Mouse (Mus musculus) embryonic fibroblast, embryonic 13.5 days (primary cell): ENCODE data around the gene Rabgap1l. TPM values are rescaled to one million over a fixed set of nuclear protein-coding genes. Genes with fewer than 3 reads are reported as not detected.

ENCODE experiments used
- H3K27ac ChIP-seq: 2 replicates; pipeline ENCODE4 v1.5.1; 2012; ENCODE audit warnings: low read length, control low read depth, inconsistent platforms; ENCODE audit not compliant: insufficient read depth
- H3K4me1 ChIP-seq: 2 replicates; pipeline ENCODE4 v1.6.1; 2011; ENCODE audit warnings: low read length; ENCODE audit not compliant: control insufficient read depth, insufficient read depth
- H3K4me3 ChIP-seq: 2 replicates; pipeline ENCODE4 v1.5.1; 2011; ENCODE audit warnings: mild to moderate bottlenecking, control low read depth, low read length; ENCODE audit not compliant: insufficient read depth
- CTCF ChIP-seq: IDR thresholded peaks from 2 replicates; pipeline ENCODE4 v1.5.1; 2011; ENCODE audit warnings: mild to moderate bottlenecking, control low read depth, low read length, moderate library complexity, borderline replicate concordance; ENCODE audit not compliant: insufficient read depth
- POLR2A ChIP-seq: IDR thresholded peaks from 2 replicates; pipeline ENCODE4 v1.6.1; 2011; ENCODE audit warnings: low read depth, mild to moderate bottlenecking, control low read depth, low read length, moderate library complexity
- polyA plus RNA-seq: library from polyadenylated mRNA; stranded (reverse); fragments of >200 nt; gene quantifications from 2 replicates; pipeline ENCODE4 v1.2.4, GENCODE M21; 2011; ENCODE audit warnings: low read depth; ENCODE audit not compliant: missing spikeins, insufficient read length

The Rabgap1l gene
- polyA plus RNA-seq, 1 experiment, result 43.2 TPM

DNA sequence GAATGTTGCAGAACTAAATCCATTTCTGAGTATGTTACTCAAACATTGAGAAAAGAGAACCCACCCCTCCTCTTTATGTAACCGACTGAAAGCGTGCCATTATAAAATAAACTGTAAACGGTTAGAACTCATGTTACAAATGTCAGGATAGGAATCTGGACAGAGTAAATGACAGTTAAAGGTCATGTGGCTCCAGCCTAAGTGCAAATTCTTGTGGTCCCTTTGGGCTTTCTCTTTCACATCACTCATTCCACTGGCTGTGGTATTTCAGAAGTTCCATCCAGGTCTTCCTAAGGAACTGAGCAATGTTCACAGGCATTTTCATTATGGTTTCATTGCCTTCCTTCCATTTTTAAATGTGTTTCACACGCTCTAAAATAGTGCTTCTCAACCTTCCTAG, 530.6 kb downstream of the Rabgap1l start:
- H3K27ac ChIP-seq, result peak overlapping the region; percentile 60
- TF ChIP-seq CTCF, result no peak
- no peak for TF ChIP-seq POLR2A
- peaks cover 15% of the 10 kb centered on the region for H3K4me1 ChIP-seq
- no peak overlapping the region for H3K4me3 ChIP-seq

- TF ChIP-seq POLR2A (no peak), CTCF (no peak)
- H3K27ac ChIP-seq, result peak overlapping the region; percentile 87
- H3K4me1 ChIP-seq, result peaks cover 15% of the 10 kb centered on the region
- no peak overlapping the region for H3K4me3 ChIP-seq
Measured at GRCm38 (mm10) chr1:160261849-160262248, 531.2 kb downstream of the Rabgap1l start.

DNA sequence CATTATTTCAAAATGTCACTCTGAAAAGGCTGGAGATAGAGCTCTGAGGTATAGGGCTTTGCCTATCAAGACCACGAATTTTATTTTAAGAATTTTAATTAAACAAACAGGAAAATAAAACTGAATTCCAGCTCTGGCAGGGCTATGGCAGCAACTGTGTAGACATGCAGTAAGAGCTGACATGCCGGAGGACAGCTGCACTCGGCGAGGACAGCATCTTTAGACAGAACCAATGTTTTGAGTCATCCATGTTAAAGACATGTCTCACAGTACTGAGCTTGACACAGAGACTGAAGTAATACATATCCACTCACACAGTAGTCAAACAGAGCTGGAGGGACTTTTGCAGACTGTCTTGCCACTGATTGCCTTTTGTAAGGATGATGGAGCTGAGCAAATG, 532.4 kb downstream of the Rabgap1l start:
- Histone ChIP-seq H3K4me3 (no peak overlapping the region), H3K27ac (no peak overlapping the region), H3K4me1 (peaks cover 15% of the 10 kb centered on the region)
- TF ChIP-seq CTCF (no peak), POLR2A (no peak)

- no peak overlapping the region for H3K4me3 ChIP-seq
Measured at GRCm38 (mm10) chr1:160259884-160260283, 533.1 kb downstream of the Rabgap1l start.

GRCm38 (mm10) chr1:160253108-160253507, 539.9 kb downstream of the Rabgap1l start:
- Histone ChIP-seq H3K4me1 (no peaks in the 10 kb centered on the region), H3K4me3 (no peak overlapping the region), H3K27ac (no peak overlapping the region)
- TF ChIP-seq POLR2A (no peak), CTCF (no peak)

More at GRCm38 (mm10) chr1:160259884-160260283, 533.1 kb downstream of the Rabgap1l start:
- TF ChIP-seq CTCF (no peak), POLR2A (no peak)
- Histone ChIP-seq H3K27ac (no peak overlapping the region), H3K4me1 (peaks cover 15% of the 10 kb centered on the region)

DNA sequence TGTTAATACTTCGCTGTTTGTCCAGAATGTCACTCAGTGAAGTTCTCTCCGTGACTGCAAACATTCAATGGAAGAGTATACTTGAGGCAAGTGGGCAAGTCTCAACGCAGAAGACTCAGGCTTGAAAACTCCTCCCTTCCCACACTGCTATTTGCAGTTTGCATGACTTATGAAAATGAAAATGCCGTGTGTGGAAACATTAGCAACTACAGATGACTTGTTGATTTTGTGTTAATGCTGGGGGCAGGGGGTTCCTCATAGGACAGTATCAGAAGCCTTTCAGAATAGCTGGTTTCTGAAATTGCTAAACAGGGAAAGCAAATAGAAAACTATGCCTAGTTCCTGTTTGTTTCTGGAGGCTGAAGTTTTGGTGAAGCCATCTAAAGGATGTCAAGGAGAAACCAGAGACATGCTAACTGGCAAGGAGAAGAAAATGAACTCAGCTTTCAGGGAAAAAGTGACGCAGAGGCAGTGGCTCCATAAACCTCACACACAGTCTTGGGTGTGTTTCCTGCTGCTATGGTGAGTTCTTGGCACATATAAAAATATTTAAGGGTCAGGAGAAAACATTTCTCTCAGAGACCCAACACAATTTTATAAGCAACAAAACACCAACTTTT, 541.5 kb downstream of the Rabgap1l start:
- no peak overlapping the region for H3K4me3 ChIP-seq

DNA sequence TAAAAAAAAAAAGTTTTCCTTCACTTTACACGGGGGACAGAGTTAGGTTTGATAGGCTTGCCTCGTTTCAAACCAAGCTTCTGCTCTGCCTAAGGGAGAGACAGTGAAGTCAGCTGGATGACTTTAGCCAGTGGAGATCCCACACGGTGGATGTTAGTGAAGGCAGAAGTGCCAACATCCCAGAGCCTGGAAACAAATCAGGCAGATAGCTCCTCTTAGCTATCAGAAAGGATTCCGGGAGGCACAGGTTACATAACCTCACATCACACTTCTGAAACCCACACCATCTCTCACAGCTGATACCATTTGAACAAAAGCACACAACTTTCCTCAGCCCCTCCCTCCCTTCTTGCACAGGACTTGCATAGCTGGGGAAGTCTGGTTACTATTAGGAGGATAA, 542.2 kb downstream of the Rabgap1l start:
- Histone ChIP-seq H3K4me1 (no peaks in the 10 kb centered on the region), H3K4me3 (no peak overlapping the region), H3K27ac (no peak overlapping the region)
- TF ChIP-seq CTCF, result no peak
- no peak for TF ChIP-seq POLR2A

More for the DNA sequence above, 541.5 kb downstream of the Rabgap1l start:
- Histone ChIP-seq H3K27ac (peak overlapping the region; percentile 73), H3K4me1 (no peaks in the 10 kb centered on the region)
- TF ChIP-seq CTCF (no peak), POLR2A (no peak)

DNA sequence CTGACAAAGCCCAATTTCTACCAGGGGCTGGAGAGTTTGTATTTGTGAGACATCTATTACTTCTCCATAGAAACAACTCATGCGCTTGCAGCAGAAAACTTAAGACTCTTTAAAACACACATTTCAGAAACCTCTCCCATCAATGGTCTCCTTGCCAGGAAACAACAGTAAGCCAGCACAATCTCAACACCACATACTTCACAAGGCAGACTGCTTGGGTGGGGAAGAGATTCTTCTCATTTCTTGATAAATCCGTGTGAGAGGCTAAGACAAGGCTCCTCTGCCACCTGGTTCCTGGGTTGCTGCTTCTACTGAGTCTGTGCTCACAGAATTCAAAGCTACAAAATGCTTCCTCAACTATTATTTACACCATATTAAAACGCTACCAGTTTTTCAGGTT, 543.2 kb downstream of the Rabgap1l start:
- Histone ChIP-seq H3K4me3 (no peak overlapping the region), H3K27ac (no peak overlapping the region), H3K4me1 (no peaks in the 10 kb centered on the region)
- TF ChIP-seq CTCF (no peak), POLR2A (no peak)

DNA sequence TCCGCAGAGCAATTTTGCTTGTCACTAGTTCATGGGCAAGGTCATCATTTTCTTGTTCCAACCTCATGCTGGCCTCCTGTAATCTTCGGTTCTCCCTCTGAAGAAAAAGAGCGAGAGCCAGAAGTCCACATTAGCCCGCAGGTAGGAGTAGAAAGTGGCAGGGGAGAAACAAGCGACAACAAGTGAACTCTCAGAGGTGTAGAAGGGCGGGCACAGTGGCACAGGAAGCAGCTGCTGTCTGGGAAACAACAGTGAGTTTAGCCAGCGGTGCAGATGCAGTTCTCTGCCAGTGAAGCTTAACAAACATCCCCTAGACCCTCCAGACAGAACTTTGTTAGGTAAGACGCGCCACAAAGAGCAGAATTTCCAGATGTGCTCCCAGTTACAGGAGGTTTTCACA, 545.5 kb downstream of the Rabgap1l start:
- TF ChIP-seq POLR2A (no peak), CTCF (no peak)
- no peak overlapping the region for H3K4me3 ChIP-seq
- H3K27ac ChIP-seq, result no peak overlapping the region
- no peaks in the 10 kb centered on the region for H3K4me1 ChIP-seq

DNA sequence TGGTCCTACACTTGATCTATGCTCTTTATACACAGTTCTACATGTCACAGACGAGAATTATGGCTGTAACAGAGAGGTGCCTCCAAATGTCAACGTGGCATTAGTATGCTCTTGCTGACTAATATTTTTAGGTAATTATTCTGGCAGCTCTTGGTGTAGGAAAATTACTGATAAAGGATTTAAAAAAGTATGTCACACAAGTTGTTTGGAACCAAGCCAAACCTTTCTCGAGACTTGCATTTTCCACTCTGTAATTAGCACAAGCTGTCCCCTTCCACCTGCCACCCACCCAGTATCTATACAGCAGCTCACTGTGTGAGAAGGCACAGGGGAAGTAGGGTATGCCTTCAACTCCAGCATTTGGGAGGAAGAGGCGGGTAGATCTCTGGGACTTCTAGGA, 546.2 kb downstream of the Rabgap1l start:
- H3K27ac ChIP-seq, result no peak overlapping the region

More for the DNA sequence above, 546.2 kb downstream of the Rabgap1l start:
- no peak overlapping the region for H3K4me3 ChIP-seq
- TF ChIP-seq CTCF (no peak), POLR2A (no peak)
- no peaks in the 10 kb centered on the region for H3K4me1 ChIP-seq
